Mouse (Mus musculus) liver, embryonic 14.5 days (tissue): ENCODE results near the gene Rnf43. TPM values are rescaled to one million over a fixed set of nuclear protein-coding genes. Genes with fewer than 3 reads are reported as not detected.

Source experiments
- ATAC-seq: fragments of 200-750 bp; cut with Nextera tagmentation; 2 replicates; pipeline ENCODE4 v1.8.0; 2017; ENCODE audit warnings: moderate number of reproducible peaks, mild to moderate bottlenecking, moderate library complexity; ENCODE audit not compliant: insufficient read depth
- DNase-seq, 3 experiments: peaks; one replicate each; pipeline ENCODE4 v3.0.0-alpha.2; 2012 to 2013; ENCODE audit warnings: low read depth in 3 of 3, low spot score in 3 of 3
- H3K27ac ChIP-seq: fragments of 300-500 bp; sonication (generic); 2 replicates; pipeline ENCODE4 v1.5.1; 2014; ENCODE audit warnings: moderate library complexity, mild to moderate bottlenecking, control low read depth, inconsistent platforms
- H3K27me3 ChIP-seq: fragments of 300-500 bp; sonication (generic); 2 replicates; pipeline ENCODE4 v1.6.1; 2014; ENCODE audit warnings: mild to moderate bottlenecking, low read length, moderate library complexity; ENCODE audit not compliant: control insufficient read depth, insufficient read depth
- H3K36me3 ChIP-seq: fragments of 300-500 bp; sonication (generic); replicated peaks from 2 replicates; pipeline ENCODE4 v1.6.1; 2014; ENCODE audit warnings: low read depth; ENCODE audit not compliant: control insufficient read depth, insufficient read depth
- H3K4me1 ChIP-seq, 2 experiments: fragments of 200-500 bp in 1 of 2; fragments of 300-500 bp in 1 of 2; sonication (generic) in 1 of 2; replicated peaks; 2 replicates each; pipeline ENCODE4 v1.6.1; 2012 to 2014; ENCODE audit warnings: antibody characterized with exemption in 1 of 2, inconsistent platforms in 1 of 2, low read length in 1 of 2; ENCODE audit not compliant: control insufficient read depth in 2 of 2, insufficient read depth in 2 of 2
- H3K4me2 ChIP-seq: fragments of 300-500 bp; sonication (generic); 2 replicates; pipeline ENCODE4 v1.6.1; 2014; ENCODE audit warnings: low read depth, mild to moderate bottlenecking, control low read depth, moderate library complexity
- H3K4me3 ChIP-seq, 2 experiments: fragments of 200-500 bp in 1 of 2; fragments of 300-500 bp in 1 of 2; sonication (generic) in 1 of 2; 2 replicates each; pipeline ENCODE4 v1.5.1; 2012 to 2014; ENCODE audit warnings: low read depth in 2 of 2, low read length in 2 of 2, mild to moderate bottlenecking in 2 of 2, control low read depth in 1 of 2, inconsistent platforms in 1 of 2, moderate library complexity in 1 of 2; ENCODE audit not compliant: insufficient read depth in 1 of 2
- H3K9ac ChIP-seq: fragments of 300-500 bp; sonication (generic); replicated peaks from 2 replicates; pipeline ENCODE4 v1.6.1; 2014; ENCODE audit warnings: mild to moderate bottlenecking, control low read depth, moderate library complexity
- H3K9me3 ChIP-seq: fragments of 300-500 bp; sonication (generic); 2 replicates; pipeline ENCODE4 v1.6.1; 2016; ENCODE audit warnings: low read length, mixed read lengths; ENCODE audit not compliant: control insufficient read depth
- CTCF ChIP-seq: IDR thresholded peaks from 2 replicates; pipeline ENCODE4 v1.5.1; 2016; ENCODE audit warnings: antibody characterized with exemption, low read depth, control low read depth
- EP300 ChIP-seq: IDR thresholded peaks from 2 replicates; pipeline ENCODE4 v1.6.1; 2016; ENCODE audit warnings: antibody characterized with exemption, low read depth
- WGBS: fragments of 180-500 bp; shearing (Covaris S2); extraction: QIAGEN DNeasy Blood & Tissue Kit; methylation state at CpG from one replicate; pipeline ENCODE4 v1.1.7; 2014; ENCODE audit not compliant: insufficient replicate concordance; 5-methylcytosine and 5-hydroxymethylcytosine counted together
- polyA plus RNA-seq, 2 experiments: library from polyadenylated mRNA; depleted of rRNA in 1 of 2; stranded (reverse) in 1 of 2; unstranded in 1 of 2; fragments of >200 nt; fragmentation: Nextera tagmentation in 1 of 2; extraction: Ambion mirVana in 1 of 2; gene quantifications; 2 replicates each; pipeline versions ENCODE4 v1.2.1 to v1.2.3; 2012 to 2014

The Rnf43 gene
- polyA plus RNA-seq, 2 experiments, result 3.5 to 4.5 TPM

DNA sequence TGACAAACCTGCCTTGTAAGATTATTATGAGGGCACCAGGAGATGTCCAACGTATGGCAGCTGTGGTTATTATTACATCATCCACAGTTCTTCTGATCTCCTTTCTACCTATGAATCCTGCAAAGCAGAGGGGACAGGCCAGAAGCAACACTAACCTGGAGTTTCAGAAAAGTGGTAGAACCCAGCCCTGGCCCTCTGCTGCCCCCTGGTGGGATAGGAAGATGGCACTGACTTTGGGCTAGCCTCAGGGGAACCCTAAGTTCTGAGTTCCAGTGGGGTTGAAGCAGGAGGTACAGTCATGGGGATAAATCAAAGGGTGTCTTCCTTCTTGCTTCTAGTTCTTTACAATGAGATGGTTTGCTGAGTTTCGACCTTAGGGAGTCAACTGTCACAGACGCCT lies 108.5 kb downstream of the Rnf43 start:
- DNase-seq, result no peak
- 35% methylated on average over 3 of the region's 3 CpGs for WGBS

DNA sequence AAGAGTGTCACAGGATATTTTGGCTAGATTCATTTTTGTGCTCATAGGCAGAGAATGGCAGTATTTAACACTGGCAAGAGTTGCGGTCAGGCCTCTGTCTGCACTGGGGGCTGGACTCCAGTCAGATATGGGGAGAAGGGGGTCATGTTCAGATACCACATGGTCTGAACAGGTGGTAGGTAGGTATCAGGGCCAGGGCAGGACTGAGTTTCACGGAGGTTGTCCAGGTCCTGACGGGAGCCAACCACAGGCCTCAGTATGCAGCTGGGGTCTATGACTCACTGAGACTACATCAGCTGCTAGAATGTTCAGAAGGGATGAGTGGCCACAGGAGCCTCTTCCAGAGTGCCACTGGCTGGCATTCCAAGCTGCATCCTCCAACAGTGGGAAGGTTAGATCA lies 109.8 kb downstream of the Rnf43 start:
- DNase-seq (no peak), ATAC-seq (no peak)
- peaks cover 0 to 3% of the 10 kb centered on the region in 2 experiments; a peak in 2 of 4 replicates for H3K4me1 ChIP-seq
- TF ChIP-seq CTCF (no peak), EP300 (no peak)
- no peak overlapping the region for H3K4me3 ChIP-seq
- H3K9me3 ChIP-seq, result no peaks in the 10 kb centered on the region
- H3K27ac ChIP-seq, result no peak overlapping the region
- 78% methylated on average over 3 of the region's 3 CpGs for WGBS
- H3K36me3 ChIP-seq, result no peaks in the 10 kb centered on the region
- H3K9ac ChIP-seq, result no peak overlapping the region
- H3K4me2 ChIP-seq, result no peak overlapping the region
- H3K27me3 ChIP-seq, result no peaks in the 10 kb centered on the region; the same call in 1 of the 2 replicates

More for the DNA sequence above, 108.5 kb downstream of the Rnf43 start:
- Histone ChIP-seq H3K36me3 (no peaks in the 10 kb centered on the region), H3K4me2 (no peak overlapping the region), H3K9ac (no peak overlapping the region), H3K4me1 (peaks cover 0 to 3% of the 10 kb centered on the region in 2 experiments; a peak in 2 of 4 replicates), H3K27me3 (peaks cover 4% of the 10 kb centered on the region), H3K9me3 (no peaks in the 10 kb centered on the region), H3K27ac (no peak overlapping the region), H3K4me3 (no peak overlapping the region)
- TF ChIP-seq EP300, result no peak
- TF ChIP-seq CTCF, result peak; percentile 99
- ATAC-seq, result peak; percentile 45; the same call in 1 of the 2 replicates

DNA sequence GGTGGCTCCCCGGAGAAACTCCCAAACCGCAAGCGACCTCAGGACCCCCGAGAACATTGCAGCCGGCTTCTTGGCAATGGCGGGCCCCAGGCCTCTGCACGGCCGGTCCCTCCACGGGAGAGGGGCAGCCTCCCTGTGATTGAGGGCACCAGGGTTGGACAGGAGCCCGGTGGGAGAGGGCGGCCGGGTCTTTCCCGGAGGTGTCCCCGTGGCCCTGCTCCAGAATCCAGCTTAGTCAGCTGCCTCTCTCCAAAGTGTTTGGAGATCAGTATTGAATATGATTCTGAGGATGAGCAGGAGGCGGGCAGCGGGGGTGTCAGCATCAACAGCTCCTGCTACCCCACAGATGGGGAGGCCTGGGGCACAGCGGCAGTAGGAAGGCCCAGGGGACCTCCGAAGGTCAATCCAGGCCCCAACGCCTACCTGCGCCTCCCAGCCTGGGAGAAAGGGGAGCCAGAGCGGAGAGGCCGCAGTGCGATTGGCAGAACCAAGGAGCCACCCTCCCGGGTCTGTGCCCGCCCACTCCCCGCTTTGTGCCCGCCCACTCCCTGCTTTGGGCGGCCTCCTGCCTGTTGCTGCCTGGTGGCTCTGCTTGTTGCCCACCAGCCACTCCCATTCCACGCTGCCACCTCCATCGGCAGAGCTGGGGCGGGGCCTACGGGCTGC lies 115.7 kb downstream of the Rnf43 start:
- Histone ChIP-seq H3K9me3 (no peaks in the 10 kb centered on the region), H3K27me3 (no peaks in the 10 kb centered on the region; the same call in 1 of the 2 replicates), H3K4me2 (peak overlapping the region; percentile 54), H3K36me3 (no peaks in the 10 kb centered on the region), H3K4me3 (peak overlapping the region in 1 of 2 experiments; percentile 17; a peak in 2 of 4 replicates), H3K9ac (no peak overlapping the region), H3K4me1 (no peaks in the 10 kb centered on the region), H3K27ac (no peak overlapping the region)
- WGBS, result 35% methylated on average over 29 of the region's 32 CpGs
- no peak for DNase-seq
- TF ChIP-seq CTCF, result no peak
- no peak for TF ChIP-seq EP300
- peak; percentile 57; the same call in 1 of the 2 replicates for ATAC-seq

- ATAC-seq, result no peak
- no peak for DNase-seq
- Histone ChIP-seq H3K27ac (no peak overlapping the region), H3K4me1 (no peaks in the 10 kb centered on the region), H3K4me3 (no peak overlapping the region), H3K36me3 (no peaks in the 10 kb centered on the region), H3K4me2 (peak overlapping the region; percentile 54), H3K27me3 (no peaks in the 10 kb centered on the region; the same call in 1 of the 2 replicates), H3K9ac (no peak overlapping the region), H3K9me3 (no peaks in the 10 kb centered on the region)
- TF ChIP-seq CTCF, result no peak
- TF ChIP-seq EP300, result no peak
- WGBS, result 55% methylated on average over 12 of the region's 12 CpGs
Measured at GRCm38 (mm10) chr11:87778915-87779314, 116.4 kb downstream of the Rnf43 start.

DNA sequence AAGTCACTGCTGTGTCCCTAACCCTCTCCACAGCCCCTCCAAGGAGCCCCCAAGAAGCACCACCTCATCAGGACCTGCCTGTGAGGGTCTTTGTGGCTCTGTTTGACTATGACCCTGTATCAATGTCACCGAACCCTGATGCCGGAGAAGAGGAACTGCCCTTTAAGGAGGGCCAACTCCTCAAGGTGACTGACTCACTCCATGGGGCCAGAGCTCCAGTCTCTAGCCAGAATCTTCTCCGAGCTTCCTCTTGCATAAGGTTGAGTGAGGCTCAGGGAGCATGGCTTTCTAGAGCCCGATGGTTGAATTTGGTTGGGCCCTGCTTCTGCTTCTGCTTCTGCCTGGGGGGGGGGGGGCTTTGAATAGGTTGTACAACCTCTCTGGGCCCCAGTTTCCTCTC lies 116.9 kb downstream of the Rnf43 start:
- Histone ChIP-seq H3K4me3 (no peak overlapping the region), H3K9me3 (no peaks in the 10 kb centered on the region), H3K9ac (no peak overlapping the region), H3K27ac (no peak overlapping the region), H3K4me1 (no peaks in the 10 kb centered on the region), H3K4me2 (no peak overlapping the region), H3K36me3 (no peaks in the 10 kb centered on the region), H3K27me3 (no peaks in the 10 kb centered on the region; the same call in 1 of the 2 replicates)
- no peak for ATAC-seq
- 63% methylated on average over 4 of the region's 4 CpGs for WGBS
- TF ChIP-seq CTCF (no peak), EP300 (no peak)
- DNase-seq, result no peak
